8 mouse cellular contexts compared by ENCODE assay signal in genomic region chr1:167781787-167782484, GRCm38 (mm10).
DNase-seq lines count a peak whose midpoint lies in the region; ATAC-seq lines count a peak whose summit lies in the region.

No protein-coding gene starts in this region.

- no peaks in the 10 kb centered on the region for H3K9me3 ChIP-seq in limb, embryonic 10.5 days (replicated peaks)
- H3K9me3 ChIP-seq in midbrain, embryonic 15.5 days, result no peaks in the 10 kb centered on the region

- H3K36me3 ChIP-seq in limb, embryonic 10.5 days, result no peaks in the 10 kb centered on the region
- no peaks in the 10 kb centered on the region for H3K36me3 ChIP-seq in midbrain, embryonic 15.5 days (replicated peaks)

- peak; percentile 65; the same call in 1 of the 2 replicates for ATAC-seq in midbrain, embryonic 15.5 days (replicated peaks)

- peaks cover 17% of the 10 kb centered on the region; the same call in 1 of the 2 replicates for H3K27me3 ChIP-seq in limb, embryonic 10.5 days (ENCODE audit: low read depth, poor library complexity, severe bottlenecking)
- H3K27me3 ChIP-seq in midbrain, embryonic 15.5 days (replicated peaks), result 0 out of 2 replicates have a peak, but pooled peaks cover 2% of the 10 kb centered on the region

- WGBS in limb, embryonic 10.5 days, result 59% methylated on average over 10 of the region's 10 CpGs
- 35% methylated on average over 10 of the region's 10 CpGs for WGBS in midbrain, embryonic 15.5 days

- DNase-seq in urinary bladder, postnatal 25 days (ENCODE audit: low spot score), result peak; percentile 26
- DNase-seq in urinary bladder, adult 2 months (ENCODE audit: low spot score), result no peak
- peak; percentile 83 to 89 for DNase-seq in cerebellum, postnatal 14 days
- peak; percentile 53 to 68 for DNase-seq in gastrocnemius, postnatal 36 days
- DNase-seq in kidney, adult 11 months, result peak; percentile 71
- peak; percentile 85 for DNase-seq in limb, embryonic 10.5 days (ENCODE audit: low spot score)
- DNase-seq in thymus, postnatal 25 days, result peak; percentile 14

- H3K27ac ChIP-seq in limb, embryonic 10.5 days, result no peak overlapping the region
- no peak overlapping the region for H3K27ac ChIP-seq in midbrain, embryonic 15.5 days

- peaks cover 4% of the 10 kb centered on the region; the same call in 1 of the 2 replicates for H3K4me1 ChIP-seq in limb, embryonic 10.5 days
- H3K4me1 ChIP-seq in midbrain, embryonic 15.5 days, result no peaks in the 10 kb centered on the region

- intact Hi-C loops in gastrocnemius, postnatal 36 days (cut with DNase I), result no loop called here

- H3K9ac ChIP-seq in midbrain, embryonic 15.5 days, result no peak overlapping the region

- no peak overlapping the region for H3K4me2 ChIP-seq in midbrain, embryonic 15.5 days

- H3K4me3 ChIP-seq in limb, embryonic 10.5 days, result no peak overlapping the region
- no peak overlapping the region for H3K4me3 ChIP-seq in midbrain, embryonic 15.5 days
